Mouse (Mus musculus) G1E (cell line): Measurements from ENCODE around the gene Rps10.

Source experiments
- CTCF ChIP-seq: IDR thresholded peaks from 2 replicates; pipeline ENCODE4 v1.5.1; 2012; ENCODE audit warnings: low read depth, low read length, inconsistent platforms, mixed read lengths
- GATA1 ChIP-seq: IDR thresholded peaks from 2 replicates; pipeline ENCODE4 v1.6.1; 2012; ENCODE audit warnings: borderline replicate concordance, low read length, inconsistent platforms, mixed read lengths
- POLR2AphosphoS5 ChIP-seq: IDR thresholded peaks from 2 replicates; pipeline ENCODE4 v1.6.1; 2012; ENCODE audit warnings: low read depth, low read length, inconsistent platforms; ENCODE audit not compliant: insufficient replicate concordance

DNA sequence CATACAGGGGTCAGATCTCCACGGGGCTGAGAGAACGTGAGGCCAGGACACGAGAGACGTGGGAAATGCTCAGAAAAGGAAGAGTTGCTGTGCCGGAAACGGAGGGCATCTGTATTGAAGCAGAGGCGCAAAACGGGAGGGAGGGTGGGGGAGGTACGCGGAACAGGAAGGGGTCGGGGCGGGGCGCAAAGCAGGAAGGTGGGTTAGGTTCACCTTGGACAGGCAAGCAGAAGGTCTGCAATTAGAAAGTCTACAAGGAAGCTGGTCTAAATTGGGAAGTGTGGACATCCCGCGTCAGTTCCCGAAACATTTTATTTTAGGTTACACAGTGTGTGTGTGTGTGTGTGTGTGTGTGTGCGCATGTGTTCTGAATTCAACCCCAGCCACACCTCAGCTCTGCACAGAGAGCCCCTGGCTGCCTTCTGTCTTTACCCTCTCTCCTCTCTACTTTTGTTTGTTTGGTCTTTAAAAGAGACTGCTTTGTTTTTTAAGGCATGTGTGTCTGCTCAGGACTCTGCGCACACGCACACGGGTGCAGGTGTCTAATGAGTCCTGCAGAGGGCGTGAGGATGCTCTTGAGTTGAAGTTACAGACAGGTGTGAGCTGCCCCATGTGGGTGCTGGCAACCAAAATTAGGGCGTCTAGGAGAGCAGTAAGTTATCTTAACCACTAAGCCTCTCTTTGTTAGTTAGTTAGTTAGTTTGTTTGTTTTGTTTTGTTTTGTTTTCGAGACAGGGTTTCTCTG, 15.7 kb upstream of the Rps10 start:
- no peak for TF ChIP-seq CTCF
- TF ChIP-seq GATA1: no peak
- no peak for TF ChIP-seq POLR2AphosphoS5
